Mouse (Mus musculus) v-Abl transformed pro-B cells (cell line): ENCODE measurements around the gene Ccl27a.

Source experiments
- in situ Hi-C, 2 experiments: fragments of 400-800 bp; cut with MboI; formaldehyde crosslinking; loops; one replicate each; pipeline ENCODE4 v1.15.1; 2025; ENCODE audit not compliant: unreplicated experiment in 2 of 2

Ccl27a gene

DNA sequence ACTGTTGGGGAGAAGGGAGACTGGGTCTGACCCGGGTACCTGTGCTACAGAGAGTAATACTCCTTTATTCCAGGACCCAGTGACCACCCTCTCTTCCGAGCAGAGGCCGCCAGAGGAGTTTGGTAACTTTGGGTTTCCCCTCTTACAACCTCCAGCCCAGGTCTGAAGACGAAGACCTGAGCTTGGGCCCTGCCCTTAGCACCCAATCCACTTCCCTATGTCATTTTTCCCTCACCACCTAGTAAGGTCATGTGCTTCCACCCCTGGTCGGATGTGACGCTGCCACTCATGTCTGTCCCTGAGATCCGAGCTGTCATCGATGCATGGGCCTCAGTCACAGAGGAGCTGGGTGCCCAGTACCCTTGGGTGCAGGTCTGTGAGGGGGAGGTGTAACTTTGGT is 17.6 kb downstream of the Ccl27a start:
- in situ Hi-C loops: loop anchor here (5.0 to 10.0 kb wide), 2 partner anchors 1188 to 1206 kb away; partner anchors contain the start of gene Dnajb5 (in 1 of the 2)

DNA sequence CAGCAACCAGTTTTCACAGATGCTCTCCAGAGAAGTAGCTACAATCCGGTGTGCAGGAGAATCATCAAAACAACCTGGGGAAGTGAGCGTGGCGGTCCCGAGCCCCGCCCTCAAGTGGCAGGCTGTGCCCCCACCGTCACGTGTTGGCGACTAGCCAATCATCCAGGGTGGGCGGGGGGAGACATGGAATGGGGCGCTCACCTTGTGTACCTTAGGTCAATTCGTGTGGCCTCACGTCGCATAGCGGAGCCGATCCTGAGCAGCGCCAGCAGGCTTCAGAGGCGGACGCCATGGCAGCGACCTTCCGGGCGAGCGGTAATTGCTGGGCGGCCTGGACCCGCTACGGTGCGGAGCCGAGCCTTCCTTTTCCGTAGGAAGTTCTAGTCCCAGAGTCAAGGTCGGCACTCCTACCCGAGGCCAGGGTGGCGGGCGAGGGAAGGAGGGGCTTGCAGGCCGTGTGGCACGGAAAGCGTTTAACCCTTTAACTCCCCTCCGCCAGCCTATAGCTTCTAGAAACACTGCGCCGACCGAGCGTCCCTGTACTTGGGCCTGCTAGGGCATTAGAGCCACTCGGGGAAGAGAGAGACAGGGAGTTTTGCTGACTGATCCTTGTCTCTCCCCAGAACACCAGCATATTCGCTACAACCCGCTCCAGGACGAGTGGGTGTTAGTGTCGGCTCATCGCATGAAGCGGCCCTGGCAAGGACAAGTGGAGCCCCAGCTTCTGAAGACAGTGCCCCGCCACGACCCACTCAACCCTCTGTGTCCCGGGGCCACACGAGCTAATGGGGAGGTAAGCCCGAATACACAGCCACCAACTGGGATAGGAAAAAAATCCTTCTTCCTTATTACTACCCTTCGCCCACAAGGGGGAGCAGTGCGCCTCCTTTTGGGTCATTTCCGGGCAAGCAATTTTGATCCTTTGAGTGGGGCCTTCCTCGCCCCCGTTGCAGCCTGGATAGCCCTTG is 18.4 kb downstream of the Ccl27a start, which contains the start of gene Sigmar1:
TSS of gene Sigmar1 (minus strand) at position 820 of the 968 bp plus-strand sequence.
- in situ Hi-C loops: loop anchor here (5.0 to 10.0 kb wide), 2 partner anchors 1189 to 1207 kb away; partner anchors contain the start of gene Dnajb5 (in 1 of the 2)

DNA sequence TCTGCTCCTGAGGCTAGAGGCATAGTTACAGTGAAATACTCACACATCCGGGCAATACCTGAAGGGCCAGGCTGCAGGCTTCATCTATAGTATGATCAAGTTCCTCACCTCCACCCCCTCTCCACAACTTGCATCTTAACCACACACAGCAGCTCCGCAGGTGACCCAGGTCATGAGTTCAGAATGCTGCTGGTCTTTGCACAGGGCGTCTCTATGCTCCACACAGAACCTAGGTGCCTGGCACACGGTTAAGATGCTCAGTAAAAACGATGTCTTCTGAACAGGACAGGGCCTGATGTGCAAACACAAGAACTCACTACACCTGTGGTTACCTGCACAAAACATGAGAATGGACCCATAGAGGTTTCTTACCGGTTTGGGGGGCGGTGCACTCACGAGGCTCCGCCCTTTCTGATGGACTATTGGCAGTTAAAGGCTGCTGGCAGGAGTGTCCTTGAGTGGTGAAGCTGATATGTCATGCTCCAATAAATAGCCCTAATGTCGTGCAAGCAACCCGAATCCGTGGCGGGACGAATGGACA is 19.2 kb downstream of the Ccl27a start, which contains the start of gene Galt:
TSS of gene Galt (plus strand) at position 432 of the 541 bp plus-strand sequence.
- in situ Hi-C loops: loop anchor here (5.0 to 10.0 kb wide), 2 partner anchors 1190 to 1207 kb away; partner anchors contain the start of gene Dnajb5 (in 1 of the 2)

DNA sequence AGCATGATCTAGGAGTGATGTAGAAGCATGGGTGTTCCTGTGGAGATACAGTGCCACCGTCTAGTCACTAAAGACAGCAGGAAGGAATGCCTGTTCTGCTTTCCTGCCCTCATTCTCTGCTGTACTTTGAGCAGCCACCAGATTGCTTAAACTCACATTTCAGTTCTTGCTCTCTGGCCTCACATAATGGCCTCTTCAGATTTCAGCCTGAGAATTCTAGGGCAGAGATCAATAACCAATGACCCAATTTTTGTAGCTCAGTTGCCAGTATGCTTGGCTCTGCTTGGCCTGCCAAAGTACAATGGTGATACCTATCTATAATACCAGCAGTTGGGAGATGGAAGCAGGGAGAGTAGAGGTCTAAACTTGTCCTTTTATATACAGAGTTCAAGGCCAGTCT is 29.0 kb downstream of the Ccl27a start:
- in situ Hi-C loops: loop anchor here in 1 of 2 experiments (25.0 kb wide), 1 partner anchor 1033 kb away; the partner anchor contains the start of genes Aptx and Dnaja1

DNA sequence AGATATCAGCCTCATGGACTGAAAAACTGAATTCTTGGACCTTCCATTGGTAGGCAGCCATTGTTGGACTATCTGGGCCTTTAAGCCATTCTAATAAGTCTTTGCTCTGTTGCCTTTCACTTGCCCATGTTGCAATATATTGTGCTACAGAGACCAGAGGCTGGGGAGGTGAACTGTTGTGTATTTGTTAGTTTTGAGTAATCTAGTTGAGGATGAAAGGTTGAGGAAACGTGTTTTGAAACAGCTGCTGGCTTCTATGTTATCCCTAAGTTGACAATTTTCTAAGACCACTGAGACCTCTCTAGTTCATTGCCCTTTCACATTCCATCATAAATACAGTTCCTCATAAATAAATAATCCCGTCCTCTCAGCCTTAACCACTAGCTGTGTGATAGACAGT is 29.9 kb downstream of the Ccl27a start:
- in situ Hi-C loops: loop anchor here in 1 of 2 experiments (25.0 kb wide), 1 partner anchor 1032 kb away; the partner anchor contains the start of genes Aptx and Dnaja1

DNA sequence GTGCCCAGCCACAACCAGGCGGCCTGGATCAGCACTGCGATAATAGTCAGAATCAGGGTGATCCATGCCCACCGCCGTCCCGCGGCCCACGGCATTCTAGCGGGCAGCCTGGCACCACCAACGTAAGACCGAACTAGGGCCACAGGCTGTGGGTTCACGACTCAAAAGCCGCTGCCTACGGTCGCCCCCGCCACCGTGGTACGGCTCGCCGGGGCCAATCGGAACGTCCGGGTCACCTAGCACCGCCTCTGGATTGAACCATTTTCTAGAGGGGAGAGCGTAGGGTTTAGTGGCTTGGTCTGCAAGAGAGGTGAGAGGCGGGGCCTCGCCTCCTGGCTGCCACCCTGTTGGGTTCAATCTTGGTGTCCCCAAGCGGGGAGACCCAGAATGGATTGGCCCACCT is 32.9 kb downstream of the Ccl27a start:
- in situ Hi-C loops: loop anchor here in 1 of 2 experiments (25.0 kb wide), 1 partner anchor 1029 kb away; the partner anchor contains the start of genes Aptx and Dnaja1

DNA sequence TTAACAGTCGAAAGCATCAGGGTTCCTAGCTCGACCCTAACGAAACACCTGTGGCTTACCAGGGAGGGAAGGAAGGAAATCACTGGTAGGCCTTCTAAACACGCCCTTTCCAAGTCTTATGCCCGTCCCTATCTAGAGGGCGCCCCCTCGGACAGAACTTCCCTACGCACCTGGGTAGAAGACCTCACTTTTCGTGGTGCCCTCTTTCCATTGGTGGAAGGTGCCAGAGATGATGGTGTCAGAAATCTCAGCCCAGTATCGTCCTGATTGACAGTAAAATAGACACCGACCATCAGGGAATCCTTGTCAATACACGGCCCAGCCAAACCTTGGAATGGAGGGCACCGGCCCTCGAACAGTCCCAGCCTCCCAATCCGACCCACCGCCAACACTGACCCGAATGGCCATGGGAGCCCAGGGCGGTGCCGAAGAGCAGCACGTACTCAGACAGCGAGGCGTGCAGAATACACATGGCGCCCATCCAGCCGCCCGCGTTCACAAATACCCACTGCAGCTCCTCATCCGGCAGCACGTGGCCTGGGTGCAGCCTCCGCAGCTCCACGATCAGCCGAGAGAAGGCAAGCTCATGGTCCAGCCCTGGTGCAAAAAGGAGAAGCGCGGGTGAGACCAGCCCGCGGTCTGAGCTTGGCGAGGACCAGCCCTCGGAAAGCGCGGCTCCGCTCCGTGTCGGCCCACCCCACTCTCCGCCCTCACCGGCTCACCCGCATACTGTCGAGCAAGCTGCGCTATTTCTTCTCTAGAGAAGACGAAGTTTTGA is 33.5 kb downstream of the Ccl27a start:
- in situ Hi-C loops: loop anchor here in 1 of 2 experiments (25.0 kb wide), 1 partner anchor 1028 kb away; the partner anchor contains the start of genes Aptx and Dnaja1

DNA sequence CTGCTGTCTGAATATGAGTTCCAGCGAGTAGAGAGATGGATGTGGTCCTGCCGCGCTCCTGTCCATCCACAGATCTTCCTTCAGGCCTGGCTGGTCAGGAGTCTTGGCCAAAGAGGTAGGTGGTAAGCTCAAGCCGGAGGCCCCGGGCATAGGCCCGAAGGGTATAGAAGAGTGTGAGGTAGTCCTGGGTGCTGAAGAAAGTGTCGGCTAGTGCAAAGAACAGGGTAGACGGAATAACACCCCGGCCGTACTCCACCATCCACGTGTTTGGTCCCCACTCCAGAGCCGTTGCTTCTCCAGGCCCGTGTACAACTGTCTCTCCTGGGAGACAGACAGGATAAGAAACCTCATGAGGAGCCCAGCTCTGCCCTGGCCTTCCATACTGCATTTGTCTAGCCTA is 34.8 kb downstream of the Ccl27a start:
- in situ Hi-C loops: loop anchor here in 1 of 2 experiments (25.0 kb wide), 1 partner anchor 1027 kb away; the partner anchor contains the start of genes Aptx and Dnaja1

DNA sequence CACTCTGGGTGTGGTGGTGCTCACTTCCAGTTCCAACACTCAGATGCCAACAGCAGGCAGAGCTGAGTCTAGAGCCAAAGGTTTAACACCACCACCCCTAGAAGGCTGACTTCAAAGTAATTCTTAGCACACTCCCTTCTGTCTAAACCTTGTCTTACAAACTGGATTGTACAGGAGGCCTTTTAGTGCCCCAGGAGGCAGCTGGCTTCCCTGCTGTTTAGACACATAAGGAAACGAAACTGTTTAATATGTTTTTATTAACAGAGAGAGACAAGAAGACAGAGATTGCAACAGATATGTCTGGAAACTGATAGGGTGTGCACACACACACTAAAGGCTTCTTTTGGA is 35.8 kb downstream of the Ccl27a start:
- in situ Hi-C loops: loop anchor here in 1 of 2 experiments (25.0 kb wide), 1 partner anchor 1026 kb away; the partner anchor contains the start of genes Aptx and Dnaja1

DNA sequence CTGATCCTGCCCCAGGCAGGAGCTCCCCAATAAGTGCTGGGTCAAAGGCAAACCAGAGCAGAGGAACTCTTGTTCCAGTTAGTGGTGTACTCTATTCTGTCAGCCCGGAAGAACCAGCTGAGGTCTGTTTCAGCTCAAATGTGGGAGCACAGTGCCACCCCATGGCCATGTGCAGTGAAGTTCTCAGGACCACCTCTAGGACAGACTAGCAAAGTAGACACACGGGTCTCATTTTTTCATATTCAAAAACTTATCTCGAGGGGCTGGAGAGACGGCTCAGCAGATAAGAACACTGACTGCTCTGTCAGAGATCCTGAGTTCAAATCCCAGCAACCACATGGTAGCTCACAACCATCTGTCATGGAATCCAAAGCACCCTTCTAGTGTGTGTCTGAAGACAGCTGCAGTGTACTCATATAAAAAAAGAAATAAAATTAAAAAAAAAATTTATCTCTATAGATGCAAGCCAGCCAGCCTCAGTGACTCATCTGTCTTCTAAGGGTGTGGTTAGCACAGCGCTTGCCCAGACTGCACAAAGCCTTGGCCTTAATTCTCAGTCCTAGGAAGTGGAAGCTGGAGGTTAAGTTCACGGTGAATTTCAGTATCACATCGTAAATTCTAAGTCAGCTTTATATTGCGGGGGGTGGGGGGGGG is 36.3 kb downstream of the Ccl27a start:
- in situ Hi-C loops: loop anchor here in 1 of 2 experiments (25.0 kb wide), 1 partner anchor 1025 kb away; the partner anchor contains the start of genes Aptx and Dnaja1

DNA sequence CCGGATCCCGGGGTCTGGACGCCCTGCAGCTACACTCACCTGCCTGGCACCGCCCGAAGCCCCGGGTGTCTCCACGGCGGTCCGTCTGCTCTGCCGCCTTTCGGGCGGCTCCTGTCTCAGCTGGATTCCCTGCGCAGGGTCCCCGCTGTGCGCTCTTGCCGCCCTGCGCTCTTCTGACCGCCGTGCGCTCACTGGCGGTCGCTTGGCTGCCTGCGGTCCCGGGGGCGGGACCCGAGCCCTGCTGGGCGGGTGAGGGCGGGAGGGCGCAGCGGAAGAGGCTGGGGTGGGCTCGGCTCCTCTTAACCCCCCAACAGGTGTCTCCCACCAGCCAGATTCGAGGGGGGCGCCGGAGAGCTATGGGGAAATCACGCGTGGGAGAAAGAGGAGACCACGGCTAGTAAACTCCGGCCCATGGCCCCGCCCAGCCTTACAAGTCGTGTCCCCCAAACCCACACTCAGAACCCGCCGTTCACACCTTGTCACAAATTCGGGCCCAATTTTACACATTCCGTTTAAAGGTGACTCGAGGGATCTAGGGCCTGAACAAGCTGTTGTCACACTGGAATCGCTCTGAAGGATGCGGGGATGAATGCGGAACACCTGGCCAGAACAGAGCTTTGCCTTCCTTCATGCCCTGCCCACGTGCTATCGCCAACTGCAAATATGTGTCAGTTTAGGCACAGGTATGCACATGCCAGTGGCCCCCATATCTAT is 42.8 kb downstream of the Ccl27a start, which contains the start of gene Arid3c:
TSS of gene Arid3c (minus strand) at position 91 of the 714 bp plus-strand sequence.
- in situ Hi-C loops: loop anchor here in 1 of 2 experiments (25.0 kb wide), 1 partner anchor 1019 kb away; the partner anchor contains the start of genes Aptx and Dnaja1

DNA sequence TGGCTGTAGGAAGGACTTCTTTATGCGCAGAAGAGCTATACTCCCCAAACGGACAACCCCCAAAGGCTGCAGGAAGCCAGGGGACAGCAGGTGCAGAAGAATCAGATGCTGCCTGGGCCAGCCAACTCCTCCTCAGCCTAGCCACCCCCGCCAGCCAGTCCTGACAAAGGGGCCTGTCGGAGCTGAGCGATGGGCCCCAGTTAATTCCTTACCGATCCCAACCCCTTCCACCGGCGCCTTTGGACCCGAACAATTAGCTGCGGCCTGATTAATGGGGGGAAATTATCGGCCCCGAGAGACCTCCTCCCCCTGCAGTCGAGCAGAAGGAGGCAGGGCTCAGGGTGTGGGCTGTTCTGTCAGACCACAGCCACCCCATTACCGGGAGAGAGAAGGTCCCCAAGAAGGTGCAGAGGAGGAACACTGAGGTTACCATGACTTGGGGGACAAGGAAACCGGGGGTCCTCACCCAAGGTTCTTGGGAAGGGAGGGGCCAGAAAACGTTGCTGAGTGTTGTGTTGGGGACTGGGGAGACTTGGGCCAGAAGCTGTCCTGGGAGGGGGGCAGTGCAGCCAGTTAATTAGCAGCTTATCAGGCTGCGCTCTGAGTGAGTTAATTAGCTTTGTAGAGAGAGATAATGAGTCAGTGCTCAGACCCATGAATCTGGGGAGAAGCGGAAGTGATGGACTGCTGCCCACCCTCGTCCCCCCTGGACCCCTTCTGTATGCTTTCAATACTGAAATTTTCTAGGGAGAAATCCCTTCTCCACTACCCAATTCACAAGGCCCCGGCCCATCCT is 47.0 kb downstream of the Ccl27a start:
- in situ Hi-C loops: loop anchor here in 1 of 2 experiments (25.0 kb wide), 1 partner anchor 1015 kb away; the partner anchor contains the start of genes Aptx and Dnaja1

DNA sequence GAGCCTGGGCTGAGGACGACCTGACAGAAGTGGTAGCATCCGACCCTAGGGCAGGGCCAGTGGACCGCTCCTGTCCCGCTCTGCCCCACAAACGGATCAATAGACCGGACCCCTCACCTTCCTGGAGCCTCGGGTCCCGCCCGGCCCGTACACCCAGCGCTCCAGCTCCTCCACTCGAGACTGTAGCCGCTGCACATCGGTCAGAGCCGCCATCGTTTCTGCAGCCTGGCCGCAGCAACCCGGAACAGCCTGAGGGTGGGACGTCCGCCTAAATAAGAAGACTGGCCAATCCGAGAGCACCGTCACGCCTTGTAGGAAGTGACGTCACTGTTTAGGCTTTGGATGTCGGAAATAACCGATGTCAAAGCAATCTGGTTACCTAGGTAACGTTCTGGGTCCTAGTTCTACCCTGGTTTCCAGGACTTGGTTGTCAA is 51.1 kb downstream of the Ccl27a start, which contains the start of gene Dctn3:
TSS of gene Dctn3 (minus strand) at position 253 of the 434 bp plus-strand sequence.
- in situ Hi-C loops: loop anchor here in 1 of 2 experiments (25.0 kb wide), 1 partner anchor 1011 kb away; the partner anchor contains the start of genes Aptx and Dnaja1
